Mouse (Mus musculus): Measurements from ENCODE around the gene Pygo2. TPM values are rescaled to one million over a fixed set of nuclear protein-coding genes. Genes with fewer than 3 reads are reported as not detected.

Pygo2 gene
- total RNA-seq (2014; rRNA removed) (74.1 and 74.7 TPM in 2 replicates), polyA plus RNA-seq (2015; fragmentation: Nextera tagmentation; extraction: Ambion mirVana) (28.8 and 31.0 TPM in 2 replicates)

DNA sequence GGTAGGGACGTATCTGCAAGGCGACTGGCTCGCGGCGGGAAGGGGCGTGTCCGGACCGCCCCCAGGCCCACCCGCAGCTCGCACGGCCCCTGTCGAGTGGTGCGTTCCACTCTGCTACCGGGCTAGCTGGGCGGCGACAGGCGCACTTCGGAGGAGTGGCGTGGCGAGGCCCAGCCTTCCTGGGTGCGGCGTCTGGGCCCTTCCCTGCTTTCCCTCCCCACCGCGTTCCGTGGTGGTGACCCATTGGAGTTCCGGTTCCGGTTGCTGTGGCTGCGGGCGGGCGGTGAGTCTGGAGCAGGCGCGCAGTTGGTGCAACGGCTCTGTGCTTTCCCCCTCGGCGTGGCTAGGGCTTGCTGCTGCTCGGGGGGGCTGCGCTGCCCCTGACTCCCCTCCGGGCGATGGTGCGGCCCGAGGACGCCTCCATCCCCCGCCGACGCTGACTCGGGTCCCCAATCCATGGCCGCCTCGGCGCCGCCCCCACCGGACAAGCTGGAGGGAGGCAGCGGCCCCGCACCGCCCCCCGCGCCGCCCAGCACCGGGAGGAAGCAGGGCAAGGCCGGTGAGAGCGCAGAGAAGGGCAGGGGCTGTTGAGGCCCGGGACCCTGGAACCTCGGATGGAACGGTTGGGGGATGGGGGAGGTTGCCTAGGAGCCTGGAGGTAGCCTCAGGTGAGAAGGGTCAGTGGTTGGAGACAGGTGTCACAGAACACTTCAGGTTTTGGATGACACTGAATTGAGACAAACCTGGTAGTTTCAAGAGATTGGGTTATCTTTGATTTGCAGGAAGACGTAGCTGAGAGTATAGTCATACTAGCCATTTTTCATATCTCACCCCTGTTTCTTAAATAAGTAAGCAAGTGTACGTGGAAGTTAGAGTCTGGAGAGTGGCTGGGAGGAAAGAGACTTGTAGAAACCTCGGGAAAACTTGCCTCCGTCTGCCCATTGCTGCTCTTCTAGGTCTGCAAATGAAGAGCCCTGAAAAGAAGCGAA, at the start of gene Pygo2:
Pygo2 (plus strand) TSS at position 44 of the 989 bp plus-strand sequence.
- Histone ChIP-seq H3K9ac (replicated peaks; ENCODE audit: low read length) (peak within 1 kb of the TSS; percentile 96), H3K27ac (peak within 1 kb of the TSS; percentile 90), H3K27me3 (ENCODE audit: insufficient read depth, low read length) (no peaks in the 10 kb centered on the region), H3K9me3 (ENCODE audit: low read length) (no peaks in the 10 kb centered on the region), H3K4me3 (ENCODE audit: low read length) (peak within 1 kb of the TSS; percentile 80), H3K4me2 (ENCODE audit: low read depth, low read length) (peak within 1 kb of the TSS; percentile 82), H3K4me1 (ENCODE audit: insufficient read depth, low read length) (peaks cover 9% of the 10 kb centered on the region), H3K36me3 (ENCODE audit: insufficient read depth, low read length) (peaks cover 36% of the 10 kb centered on the region)
- peak; percentile 97 for DNase-seq (ENCODE audit: low spot score)
- peak; percentile 99 for ATAC-seq
- WGBS: 2% methylated on average over 67 of the region's 68 CpGs
- TF ChIP-seq CTCF (IDR thresholded peaks at IDR 0.05; ENCODE audit: low read depth): no peak

DNA sequence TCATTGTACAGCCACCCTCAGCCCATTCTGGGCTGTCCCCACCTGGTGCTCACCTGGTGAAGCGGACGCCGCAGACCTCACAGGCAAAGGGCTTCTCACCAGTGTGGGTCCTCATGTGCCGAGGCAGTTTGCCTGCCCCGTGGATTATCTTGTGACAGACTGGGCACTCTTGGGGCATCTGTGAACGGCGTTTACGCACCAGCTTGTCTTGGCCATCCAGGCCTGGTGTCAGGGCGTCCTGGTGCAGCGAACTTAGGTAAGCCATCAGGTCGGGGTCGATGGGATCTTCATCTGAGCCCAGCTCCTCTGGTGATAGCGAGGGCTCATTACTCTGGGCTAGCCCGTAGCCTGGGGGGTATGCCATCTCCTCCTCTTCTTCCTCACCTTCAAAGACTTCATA, 49.7 kb upstream of the Pygo2 start:
- no peak overlapping the region for H3K4me2 ChIP-seq (ENCODE audit: low read depth, low read length)
- no peaks in the 10 kb centered on the region for H3K36me3 ChIP-seq (ENCODE audit: insufficient read depth, low read length)
- no peak for TF ChIP-seq CTCF (IDR thresholded peaks at IDR 0.05; ENCODE audit: low read depth)
- DNase-seq (ENCODE audit: low spot score) (no peak), ATAC-seq (no peak)
- no peaks in the 10 kb centered on the region for H3K27me3 ChIP-seq (ENCODE audit: insufficient read depth, low read length)
- 0 out of 2 replicates have a peak, but pooled peaks cover 4% of the 10 kb centered on the region for H3K4me1 ChIP-seq (ENCODE audit: insufficient read depth, low read length)
- no peaks in the 10 kb centered on the region for H3K9me3 ChIP-seq (ENCODE audit: low read length)
- no peak overlapping the region for H3K4me3 ChIP-seq (ENCODE audit: low read length)
- H3K9ac ChIP-seq (replicated peaks; ENCODE audit: low read length): no peak overlapping the region
- 94% methylated on average over 14 of the region's 14 CpGs for WGBS
- H3K27ac ChIP-seq: no peak overlapping the region

DNA sequence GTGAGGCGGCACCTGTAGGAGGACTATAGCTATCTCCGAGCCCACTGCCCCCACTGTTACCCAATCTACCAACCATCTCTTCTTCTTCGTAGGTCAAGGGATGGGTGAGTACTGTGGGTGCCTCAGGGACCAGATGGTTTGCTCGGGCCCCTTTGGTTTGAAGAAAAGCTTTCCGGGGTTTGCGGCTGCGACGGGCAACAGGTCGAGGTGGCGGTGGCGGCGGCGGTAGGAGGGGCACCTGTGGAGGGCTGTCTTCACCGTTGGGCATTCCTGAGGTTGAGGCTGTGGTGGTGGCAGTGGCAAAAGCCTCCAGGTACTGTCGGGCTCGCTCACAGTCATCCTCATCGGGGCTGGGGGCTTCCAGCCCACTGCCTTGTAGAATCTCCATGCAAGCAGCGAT, 49.3 kb upstream of the Pygo2 start:
- Histone ChIP-seq H3K27ac (no peak overlapping the region), H3K9ac (replicated peaks; ENCODE audit: low read length) (no peak overlapping the region), H3K4me3 (ENCODE audit: low read length) (no peak overlapping the region), H3K9me3 (ENCODE audit: low read length) (no peaks in the 10 kb centered on the region), H3K27me3 (ENCODE audit: insufficient read depth, low read length) (no peaks in the 10 kb centered on the region), H3K4me1 (ENCODE audit: insufficient read depth, low read length) (0 out of 2 replicates have a peak, but pooled peaks cover 4% of the 10 kb centered on the region), H3K36me3 (ENCODE audit: insufficient read depth, low read length) (no peaks in the 10 kb centered on the region), H3K4me2 (ENCODE audit: low read depth, low read length) (no peak overlapping the region)
- WGBS: 97% methylated on average over 18 of the region's 18 CpGs
- ATAC-seq: no peak
- DNase-seq (ENCODE audit: low spot score): no peak
- TF ChIP-seq CTCF (IDR thresholded peaks at IDR 0.05; ENCODE audit: low read depth): no peak

DNA sequence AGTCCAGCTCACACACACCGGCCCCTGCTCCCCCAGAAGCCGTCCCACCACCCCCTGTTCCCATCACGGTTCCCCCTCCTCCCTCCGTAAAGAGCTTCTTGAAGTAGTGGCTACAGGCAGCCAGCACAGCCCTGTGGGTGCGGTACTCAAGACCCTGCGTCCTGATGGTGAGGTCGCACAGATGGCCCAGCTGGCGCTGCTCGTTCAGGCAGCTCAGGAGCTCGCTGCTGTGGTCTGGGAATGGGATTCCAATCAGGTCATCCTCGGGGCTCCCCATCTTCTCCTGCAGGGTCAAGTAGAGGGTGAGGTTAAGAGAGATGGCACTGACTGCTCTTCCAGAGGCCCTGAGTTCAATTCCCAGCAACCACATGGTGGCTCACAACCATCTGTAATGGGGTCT, 48.8 kb upstream of the Pygo2 start:
- no peak for ATAC-seq
- Histone ChIP-seq H3K9me3 (ENCODE audit: low read length) (no peaks in the 10 kb centered on the region), H3K27me3 (ENCODE audit: insufficient read depth, low read length) (no peaks in the 10 kb centered on the region), H3K36me3 (ENCODE audit: insufficient read depth, low read length) (no peaks in the 10 kb centered on the region), H3K27ac (no peak overlapping the region), H3K4me2 (ENCODE audit: low read depth, low read length) (no peak overlapping the region), H3K9ac (replicated peaks; ENCODE audit: low read length) (no peak overlapping the region), H3K4me3 (ENCODE audit: low read length) (no peak overlapping the region), H3K4me1 (ENCODE audit: insufficient read depth, low read length) (0 out of 2 replicates have a peak, but pooled peaks cover 4% of the 10 kb centered on the region)
- WGBS: 78% methylated on average over 11 of the region's 11 CpGs
- no peak for DNase-seq (ENCODE audit: low spot score)
- no peak for TF ChIP-seq CTCF (IDR thresholded peaks at IDR 0.05; ENCODE audit: low read depth)

DNA sequence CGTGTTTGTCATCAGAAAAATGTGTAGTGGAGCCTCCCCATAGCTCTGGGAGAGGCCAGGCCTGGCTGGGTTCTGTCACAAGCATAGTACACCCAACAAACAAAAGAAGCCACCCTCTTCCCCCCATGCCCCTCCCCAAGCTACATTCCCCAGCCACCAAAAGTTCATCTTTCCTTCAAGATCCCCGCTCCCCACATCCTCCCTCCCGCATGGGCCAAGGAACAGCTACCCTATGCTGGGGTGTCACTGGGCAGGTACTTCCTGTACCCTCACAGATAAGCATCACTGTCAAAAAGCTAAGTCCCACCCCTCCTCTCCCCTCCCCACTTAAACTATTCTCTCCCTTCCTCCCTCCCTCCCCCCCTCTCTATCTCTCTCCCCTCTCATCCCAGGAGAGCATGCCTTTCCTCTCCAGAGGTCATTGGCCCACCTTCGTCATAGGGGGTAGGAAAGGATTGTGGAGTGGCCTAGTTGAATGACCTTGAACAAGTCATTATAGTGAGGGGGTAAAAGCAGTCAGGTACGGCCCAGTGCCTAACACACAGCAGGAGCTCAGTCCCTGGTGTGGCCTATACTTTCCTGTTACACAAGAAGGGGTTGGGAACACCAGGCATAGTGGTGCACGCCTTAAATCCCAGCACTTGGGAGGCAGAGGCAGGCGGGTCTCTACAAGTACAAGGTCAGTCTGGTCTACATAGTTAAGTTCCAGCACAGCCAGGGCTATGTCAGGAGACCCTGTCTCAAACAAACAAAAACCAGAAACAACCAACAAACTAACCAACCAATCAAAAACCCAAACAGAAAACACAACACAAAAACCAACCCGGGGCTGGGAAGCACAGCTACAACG, 47.8 kb upstream of the Pygo2 start:
- no peak for ATAC-seq
- Histone ChIP-seq H3K36me3 (ENCODE audit: insufficient read depth, low read length) (no peaks in the 10 kb centered on the region), H3K27me3 (ENCODE audit: insufficient read depth, low read length) (no peaks in the 10 kb centered on the region), H3K4me1 (ENCODE audit: insufficient read depth, low read length) (0 out of 2 replicates have a peak, but pooled peaks cover 4% of the 10 kb centered on the region), H3K9ac (replicated peaks; ENCODE audit: low read length) (no peak overlapping the region), H3K4me2 (ENCODE audit: low read depth, low read length) (no peak overlapping the region), H3K4me3 (ENCODE audit: low read length) (no peak overlapping the region), H3K9me3 (ENCODE audit: low read length) (no peaks in the 10 kb centered on the region), H3K27ac (no peak overlapping the region)
- TF ChIP-seq CTCF (IDR thresholded peaks at IDR 0.05; ENCODE audit: low read depth): no peak
- DNase-seq (ENCODE audit: low spot score): no peak
- WGBS: 86% methylated on average over 9 of the region's 9 CpGs

DNA sequence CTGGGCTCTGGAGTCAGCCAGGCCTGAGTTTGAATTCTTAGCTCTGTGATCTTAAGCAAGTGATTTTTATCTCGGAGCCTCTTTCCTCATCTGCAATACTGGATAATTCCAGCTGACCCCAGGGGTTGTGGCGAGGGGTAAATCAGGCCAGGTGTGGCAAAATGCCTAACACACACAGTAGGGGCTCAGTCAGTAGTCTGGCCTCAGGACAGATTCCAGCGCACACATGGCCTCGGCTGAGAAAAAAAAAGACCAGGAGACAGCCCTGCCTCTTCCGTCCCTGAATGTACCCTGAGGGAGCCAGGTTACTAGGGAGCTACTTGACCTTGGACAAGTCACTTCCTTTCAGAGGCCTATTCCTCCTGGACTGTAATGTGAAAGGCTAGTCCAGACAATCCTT, 47.1 kb upstream of the Pygo2 start:
- no peak overlapping the region for H3K4me3 ChIP-seq (ENCODE audit: low read length)
- no peak overlapping the region for H3K27ac ChIP-seq
- H3K36me3 ChIP-seq (ENCODE audit: insufficient read depth, low read length): no peaks in the 10 kb centered on the region
- 81% methylated on average over 5 of the region's 5 CpGs for WGBS
- H3K4me2 ChIP-seq (ENCODE audit: low read depth, low read length): no peak overlapping the region
- no peak overlapping the region for H3K9ac ChIP-seq (replicated peaks; ENCODE audit: low read length)
- no peaks in the 10 kb centered on the region for H3K27me3 ChIP-seq (ENCODE audit: insufficient read depth, low read length)
- DNase-seq (ENCODE audit: low spot score) (no peak), ATAC-seq (no peak)
- 0 out of 2 replicates have a peak, but pooled peaks cover 4% of the 10 kb centered on the region for H3K4me1 ChIP-seq (ENCODE audit: insufficient read depth, low read length)
- no peak for TF ChIP-seq CTCF (IDR thresholded peaks at IDR 0.05; ENCODE audit: low read depth)
- no peaks in the 10 kb centered on the region for H3K9me3 ChIP-seq (ENCODE audit: low read length)
